In the genomic region with DNA sequence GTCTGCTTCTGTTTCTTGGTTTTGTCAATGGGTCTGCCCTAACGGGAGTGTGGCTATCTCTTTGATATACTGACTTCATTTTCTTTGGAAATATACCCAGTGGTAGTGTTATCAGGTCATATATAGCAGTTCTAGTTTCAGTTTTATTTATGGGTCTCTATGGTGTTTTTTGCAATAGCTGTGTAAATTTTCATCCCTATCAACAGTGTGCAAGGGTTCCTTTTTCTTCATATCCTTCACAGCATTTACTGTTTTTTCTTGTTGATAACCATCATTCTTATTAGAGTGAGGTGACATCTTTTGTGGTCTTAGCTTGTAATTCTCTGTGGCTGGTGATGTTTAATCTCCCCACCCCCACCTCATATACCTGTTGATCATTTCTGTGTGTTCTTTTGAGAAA, we compare ENCODE assay signal across 21 mouse cellular contexts. TPM values are rescaled to one million over a fixed set of nuclear protein-coding genes. Genes with fewer than 3 reads are reported as not detected.
DNase-seq lines count a peak whose midpoint lies in the region; ATAC-seq and TF ChIP-seq lines count a peak whose summit lies in the region.
"Had no signal": no experiment of that assay in that cellular context is flagged by ENCODE, and none has a peak within 500 bp of the region (broad histone marks: within the 10 kb centered on the region; RNA-seq: fewer than 3 reads in every experiment).

No protein-coding gene starts in this region.

- H3K79me2 ChIP-seq in MEL (ENCODE audit: control insufficient read depth, insufficient read depth, low read length, poor library complexity): no peaks in the 10 kb centered on the region

- peak overlapping the region; percentile 48 for H3K27ac ChIP-seq in MEL (ENCODE audit: control insufficient read depth, low read depth, low read length)
- H3K27ac ChIP-seq in forebrain, embryonic 13.5 days: no peak overlapping the region
- H3K27ac ChIP-seq: embryonic facial prominence, embryonic 12.5 days had no signal

- H3K36me3 ChIP-seq in MEL (ENCODE audit: control insufficient read depth in 1 of 2, insufficient read depth in 2 of 2, low read length in 2 of 2): peaks cover 0 to 53% of the 10 kb centered on the region in 2 experiments; a peak in 2 of 4 replicates
- H3K36me3 ChIP-seq in forebrain, embryonic 13.5 days (ENCODE audit: poor library complexity, severe bottlenecking): no peaks in the 10 kb centered on the region
- H3K36me3 ChIP-seq: embryonic facial prominence, embryonic 12.5 days had no signal

- H3K4me1 ChIP-seq in MEL (ENCODE audit: control insufficient read depth in 1 of 2, insufficient read depth in 2 of 2, low read length in 2 of 2): peaks cover 28 to 35% of the 10 kb centered on the region in 2 experiments
- H3K4me1 ChIP-seq in forebrain, embryonic 13.5 days: no peaks in the 10 kb centered on the region
- H3K4me1 ChIP-seq: embryonic facial prominence, embryonic 12.5 days had no signal

- no peak for TF ChIP-seq CTCF in MEL (IDR thresholded peaks at IDR 0.05 in 2 of 3, conservative IDR thresholded peaks at IDR 0.05 in 1 of 3; ENCODE audit: control insufficient read depth in 1 of 3, insufficient read depth in 1 of 3, low read depth in 2 of 3, low read length in 3 of 3, poor library complexity in 1 of 3, severe bottlenecking in 1 of 3)

- no peak for TF ChIP-seq POLR2A in MEL (IDR thresholded peaks at IDR 0.05; ENCODE audit: control insufficient read depth in 1 of 2, insufficient read depth in 1 of 2, low read depth in 1 of 2, low read length in 2 of 2, poor library complexity in 1 of 2)

- no peak overlapping the region for H3K9ac ChIP-seq in MEL (ENCODE audit: control insufficient read depth, low read depth, low read length, poor library complexity, severe bottlenecking)
- no peak overlapping the region for H3K9ac ChIP-seq in forebrain, embryonic 13.5 days
- H3K9ac ChIP-seq: embryonic facial prominence, embryonic 12.5 days had no signal

- TF ChIP-seq RAD21 in MEL (IDR thresholded peaks at IDR 0.05; ENCODE audit: low read depth, low read length): no peak

- 80% methylated on average over 1 of the region's 1 CpGs for WGBS in forebrain, embryonic 13.5 days

- H3K9me3 ChIP-seq in MEL (replicated peaks; ENCODE audit: insufficient read depth, low read length): no peaks in the 10 kb centered on the region
- H3K9me3 ChIP-seq in forebrain, embryonic 13.5 days (replicated peaks): peaks cover 2% of the 10 kb centered on the region; the same call in 1 of the 2 replicates
- H3K9me3 ChIP-seq: embryonic facial prominence, embryonic 12.5 days had no signal

- H3K27me3 ChIP-seq in MEL (ENCODE audit: control insufficient read depth in 1 of 2, insufficient read depth in 2 of 2, low read length in 2 of 2): no peaks in the 10 kb centered on the region
- H3K27me3 ChIP-seq in forebrain, embryonic 13.5 days: no peaks in the 10 kb centered on the region
- H3K27me3 ChIP-seq: embryonic facial prominence, embryonic 12.5 days had no signal

- no peak overlapping the region for H3K4me2 ChIP-seq in forebrain, embryonic 13.5 days
- H3K4me2 ChIP-seq: embryonic facial prominence, embryonic 12.5 days had no signal

- peak; percentile 33 for DNase-seq in 416B (ENCODE audit: low read depth)
- peak; percentile 16 for DNase-seq in CD4-positive helper T cell, adult 2 months (ENCODE audit: low read depth, low spot score)
- DNase-seq in MEL (ENCODE audit: low read depth, low spot score): peak; percentile 81
- peak; percentile 50 for DNase-seq in induced T-regulatory cell, adult 2 months (ENCODE audit: low read depth)
- DNase-seq in cerebellum, postnatal 4 days (ENCODE audit: low spot score in 2 of 2): no peak
- DNase-seq in kidney, postnatal 4 days: no peak
- DNase-seq: adrenal gland, adult 8-10 months; adrenal gland, postnatal 14 days; adrenal gland, postnatal 36 days; B cell, adult 2 months; cerebellum, adult 11-12 months; cerebellum, adult 2 months; cerebellum, adult 9-10 months; cerebellum, postnatal 10 days; cerebellum, postnatal 25 days; embryo, embryonic 11 days had no signal

- H3K4me3 ChIP-seq in MEL (ENCODE audit: control insufficient read depth in 1 of 2, insufficient read depth in 1 of 2, low read depth in 2 of 2, low read length in 2 of 2): peak overlapping the region in 1 of 2 experiments; percentile 7; a peak in 2 of 4 replicates
- H3K4me3 ChIP-seq in forebrain, embryonic 13.5 days: no peak overlapping the region
- H3K4me3 ChIP-seq: embryonic facial prominence, embryonic 12.5 days had no signal

- ATAC-seq in forebrain, embryonic 13.5 days: no peak
- no peak for ATAC-seq in frontal cortex, adult (ENCODE audit: low TSS enrichment)
- ATAC-seq: forebrain, embryonic 14.5 days; forebrain, embryonic 16.5 days had no signal

- peak; percentile 89 to 94 for TF ChIP-seq EP300 in MEL (IDR thresholded peaks at IDR 0.05; ENCODE audit: low read depth in 1 of 2, low read length in 2 of 2)

TF ChIP-seq in MEL, 35 proteins besides CTCF, POLR2A, EP300 and RAD21:
- peak; percentile 99 for TF ChIP-seq ETS1 (IDR thresholded peaks at IDR 0.05; ENCODE audit: low read depth, low read length)
- no peak for TF ChIP-seq GABPA (IDR thresholded peaks at IDR 0.05; ENCODE audit: low read depth, low read length)
- TF ChIP-seq POLR2AphosphoS5 (IDR thresholded peaks at IDR 0.05; ENCODE audit: borderline replicate concordance, low read depth, low read length): no peak
- TF ChIP-seq KAT2A (conservative IDR thresholded peaks at IDR 0.05; ENCODE audit: low read depth, low read length): no peak; the same call in 1 of the 2 replicates
- TF ChIP-seq HCFC1 (IDR thresholded peaks at IDR 0.05; ENCODE audit: low read depth, low read length): peak; percentile 27; the same call in 1 of the 2 replicates
- no peak for TF ChIP-seq USF2 (IDR thresholded peaks at IDR 0.05; ENCODE audit: borderline replicate concordance in 1 of 2, insufficient read depth in 1 of 2, low read depth in 1 of 2, low read length in 2 of 2)
- no peak for TF ChIP-seq TBP (IDR thresholded peaks at IDR 0.05; ENCODE audit: low read depth, low read length)
- TF ChIP-seq E2F4 (IDR thresholded peaks at IDR 0.05; ENCODE audit: borderline replicate concordance, low read depth, low read length): no peak
- no peak for TF ChIP-seq ELF1 (IDR thresholded peaks at IDR 0.05; ENCODE audit: low read depth, low read length)
- peak; percentile 67 for TF ChIP-seq CHD2 (IDR thresholded peaks at IDR 0.05; ENCODE audit: low read length)
- TF ChIP-seq POLR2AphosphoS2 (IDR thresholded peaks at IDR 0.05; ENCODE audit: low read length): no peak
- no peak; the same call in 1 of the 2 replicates for TF ChIP-seq MAFK (IDR thresholded peaks at IDR 0.05; ENCODE audit: borderline replicate concordance, low read depth, low read length)
- peak; percentile 53; the same call in 1 of the 2 replicates for TF ChIP-seq ZKSCAN1 (IDR thresholded peaks at IDR 0.05; ENCODE audit: low read depth, low read length)
- TF ChIP-seq MAZ (IDR thresholded peaks at IDR 0.05; ENCODE audit: low read depth, low read length): no peak
- no peak for TF ChIP-seq MAX (IDR thresholded peaks at IDR 0.05; ENCODE audit: low read length)
- no peak for TF ChIP-seq CHD1 (IDR thresholded peaks at IDR 0.05; ENCODE audit: low read depth, low read length)
- peak; percentile 97 for TF ChIP-seq TCF12 (IDR thresholded peaks at IDR 0.05; ENCODE audit: low read depth, low read length)
- TF ChIP-seq JUND (IDR thresholded peaks at IDR 0.05; ENCODE audit: low read depth, low read length): no peak
- TF ChIP-seq ZNF384 (IDR thresholded peaks at IDR 0.05; ENCODE audit: low read depth, low read length): peak; percentile 94
- peak; percentile 29; the same call in 1 of the 2 replicates for TF ChIP-seq MXI1 (IDR thresholded peaks at IDR 0.05; ENCODE audit: low read depth, low read length)
- no peak; the same call in 1 of the 2 replicates for TF ChIP-seq ZMIZ1 (IDR thresholded peaks at IDR 0.05; ENCODE audit: low read depth, low read length)
- no peak for TF ChIP-seq USF1 (IDR thresholded peaks at IDR 0.05; ENCODE audit: low read depth, low read length)
- TF ChIP-seq BHLHE40 (IDR thresholded peaks at IDR 0.05; ENCODE audit: borderline replicate concordance, low read depth, low read length): peak; percentile 61; the same call in 1 of the 2 replicates
- peak; percentile 15; the same call in 1 of the 2 replicates for TF ChIP-seq ZC3H11A (IDR thresholded peaks at IDR 0.05; ENCODE audit: low read depth, low read length)
- TF ChIP-seq TAL1 (IDR thresholded peaks at IDR 0.05; ENCODE audit: low read length): peak; percentile 52
- TF ChIP-seq MEF2A (IDR thresholded peaks at IDR 0.05; ENCODE audit: extremely low read depth, insufficient replicate concordance, low read depth, low read length, poor library complexity, severe bottlenecking): peak; percentile 93
- peak; percentile 92 for TF ChIP-seq GATA1 (IDR thresholded peaks at IDR 0.05; ENCODE audit: low read depth, low read length)
- no peak for TF ChIP-seq SMC3 (IDR thresholded peaks at IDR 0.05; ENCODE audit: low read depth, low read length)
- TF ChIP-seq MYB (IDR thresholded peaks at IDR 0.05; ENCODE audit: low read depth, low read length): peak; percentile 8
- TF ChIP-seq NELFE (IDR thresholded peaks at IDR 0.05; ENCODE audit: low read depth, low read length): no peak
- TF ChIP-seq MYC (IDR thresholded peaks at IDR 0.05; ENCODE audit: low read depth, low read length): peak; percentile 41; the same call in 1 of the 2 replicates
- TF ChIP-seq SIN3A (IDR thresholded peaks at IDR 0.05; ENCODE audit: low read length): peak; percentile 83
- TF ChIP-seq NRF1 (IDR thresholded peaks at IDR 0.05; ENCODE audit: insufficient read depth, low read depth, low read length, poor library complexity, severe bottlenecking): no peak
- TF ChIP-seq UBTF (IDR thresholded peaks at IDR 0.05; ENCODE audit: borderline replicate concordance, insufficient read depth, low read depth, low read length): no peak
- TF ChIP-seq RCOR1 (IDR thresholded peaks at IDR 0.05; ENCODE audit: low read depth, low read length): peak; percentile 61

RNA-seq across cellular contexts. Expression of gene Jak2, which starts 24.6 kb away (rescaled TPM):
- 26.4 and 32.8 TPM in 2 replicates for total RNA-seq in MEL (2012; rRNA removed)
- 10 to 100 TPM; 30.2 to 78.6 TPM for polyA plus RNA-seq in MEL (2012; ENCODE audit: insufficient read depth in 1 of 2, insufficient read length in 2 of 2, low read depth in 1 of 2, low replicate concordance in 2 of 2, missing spikeins in 1 of 2)
- polyA plus RNA-seq in forebrain, embryonic 13.5 days (2015; fragmentation: Nextera tagmentation; extraction: Ambion mirVana): 10.1 and 10.7 TPM in 2 replicates

Comparison
In these comparisons a context has a peak if more than half of its experiments do, and no peak if none do; other contexts are left out.
1. DNase-seq: peak in 416B (single experiment), CD4-positive helper T cell, adult 2 months (single experiment), MEL (single experiment) and induced T-regulatory cell, adult 2 months (single experiment); none in cerebellum, postnatal 4 days (0 of 2) and kidney, postnatal 4 days (0 of 2).